Mouse (Mus musculus): ENCODE results near the gene Cd302.

DNA sequence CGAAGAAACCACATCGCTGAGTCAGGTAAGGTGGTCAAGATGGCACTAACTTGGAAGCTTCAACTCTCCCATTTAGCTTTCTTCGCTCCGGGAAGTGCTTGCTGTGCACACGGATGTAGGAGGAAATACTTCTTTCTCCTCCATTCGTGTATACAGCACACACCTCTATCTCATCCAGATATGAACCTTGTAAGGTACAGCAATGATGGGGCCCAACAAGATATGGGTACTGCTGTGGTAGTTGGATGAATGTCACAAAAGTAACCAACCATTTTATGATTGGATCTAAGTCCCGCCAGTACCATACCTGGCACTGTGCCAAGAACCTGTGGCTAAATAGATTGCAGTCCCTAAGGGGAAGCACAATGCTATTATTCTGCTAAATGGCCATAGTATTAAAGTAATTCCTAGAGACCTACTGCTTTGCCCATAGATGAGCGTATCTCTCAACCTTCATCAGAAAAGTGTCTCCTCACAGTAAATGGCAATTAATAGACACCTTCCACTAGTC, 874 bp upstream of the Cd302 start:
- TF ChIP-seq CTCF (IDR thresholded peaks at IDR 0.05; ENCODE audit: borderline replicate concordance, insufficient read depth, low read depth, low read length) (no peak), POLR2A (IDR thresholded peaks at IDR 0.05; ENCODE audit: borderline replicate concordance, insufficient read depth, low read length) (no peak)

Data from cerebellum, adult 2 months (tissue).